Mouse (Mus musculus) neutrophil, adult 5-6 weeks (primary cell): Measurements from ENCODE around the gene Peli2. TPM values are rescaled to one million over a fixed set of nuclear protein-coding genes. Genes with fewer than 3 reads are reported as not detected.

Source experiments
- ATAC-seq: fragments of 151-379, 151-347 bp; 2 replicates; pipeline ENCODE4 v1.8.0; 2017; ENCODE audit warnings: mild to moderate bottlenecking, moderate TSS enrichment; ENCODE audit not compliant: insufficient number of reproducible peaks, poor library complexity, low FRiP score, severe bottlenecking; ENCODE audit errors: extremely low read depth
- total RNA-seq: library from RNA; stranded (forward); fragments of 200-1000 nt; gene quantifications from 2 replicates; pipeline ENCODE4 v1.2.3, GENCODE M21; 2017

Gene Peli2
- total RNA-seq: 7.0 TPM in 2 replicates

DNA sequence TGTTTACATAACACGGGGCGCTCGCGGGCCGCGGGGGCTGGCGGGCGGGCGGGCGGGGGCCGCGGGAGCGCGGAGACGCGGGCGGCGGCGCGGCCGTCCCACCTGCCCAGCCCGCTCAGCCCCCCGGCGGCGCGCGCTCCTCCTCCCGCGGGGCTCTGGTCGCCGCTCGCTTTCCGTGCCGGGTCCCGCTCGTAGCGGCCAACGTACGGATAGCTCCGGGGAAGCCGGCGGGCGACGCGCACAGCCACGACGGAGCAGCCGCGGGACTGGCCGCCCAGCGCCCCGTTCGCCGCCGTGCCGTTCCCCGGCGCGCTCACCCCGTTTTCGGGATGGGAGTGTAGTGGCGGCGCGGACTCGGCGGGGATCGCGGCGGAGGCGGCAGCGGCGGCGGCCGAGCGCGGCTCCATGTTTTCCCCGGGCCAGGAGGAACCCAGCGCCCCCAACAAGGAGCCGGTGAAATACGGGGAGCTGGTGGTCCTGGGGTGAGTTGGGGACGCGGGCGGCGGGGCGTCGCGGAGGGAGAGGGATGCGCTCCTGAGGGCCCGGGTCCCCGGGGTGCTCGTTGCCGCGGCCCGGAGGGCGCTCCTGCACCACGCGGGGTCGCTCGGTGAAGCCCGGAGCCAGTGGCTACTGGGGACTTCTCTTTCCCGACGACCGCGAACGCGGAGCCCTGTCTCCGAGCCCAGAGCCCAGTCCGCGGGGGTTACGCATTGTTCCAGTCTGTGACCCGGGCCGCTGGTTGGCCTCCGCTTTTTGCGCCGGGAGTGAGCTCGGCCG is at the start of gene Peli2:
TSS of gene Peli2 (plus strand) at position 72 of the 777 bp plus-strand sequence.
- ATAC-seq: no peak; the same call in 1 of the 2 replicates

DNA sequence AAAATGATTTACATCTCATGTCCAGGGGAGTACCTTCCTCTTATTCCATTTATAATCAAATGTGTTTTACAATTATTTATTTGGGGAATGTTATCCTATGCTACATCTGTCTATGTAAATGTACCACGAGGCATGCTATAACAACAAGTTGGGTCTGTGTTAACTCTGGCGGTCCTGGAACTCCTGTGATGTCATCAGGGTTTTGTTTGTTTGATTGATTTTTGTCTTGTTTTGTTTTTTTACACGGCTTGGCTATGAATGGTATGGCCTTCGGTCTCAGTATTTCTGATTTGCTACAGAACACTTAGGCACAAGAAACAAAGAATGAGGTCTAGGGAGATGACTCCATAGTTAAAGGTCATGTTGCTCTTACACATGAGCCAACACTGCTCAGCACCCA is 48.5 kb upstream of the Peli2 start:
- ATAC-seq: no peak

DNA sequence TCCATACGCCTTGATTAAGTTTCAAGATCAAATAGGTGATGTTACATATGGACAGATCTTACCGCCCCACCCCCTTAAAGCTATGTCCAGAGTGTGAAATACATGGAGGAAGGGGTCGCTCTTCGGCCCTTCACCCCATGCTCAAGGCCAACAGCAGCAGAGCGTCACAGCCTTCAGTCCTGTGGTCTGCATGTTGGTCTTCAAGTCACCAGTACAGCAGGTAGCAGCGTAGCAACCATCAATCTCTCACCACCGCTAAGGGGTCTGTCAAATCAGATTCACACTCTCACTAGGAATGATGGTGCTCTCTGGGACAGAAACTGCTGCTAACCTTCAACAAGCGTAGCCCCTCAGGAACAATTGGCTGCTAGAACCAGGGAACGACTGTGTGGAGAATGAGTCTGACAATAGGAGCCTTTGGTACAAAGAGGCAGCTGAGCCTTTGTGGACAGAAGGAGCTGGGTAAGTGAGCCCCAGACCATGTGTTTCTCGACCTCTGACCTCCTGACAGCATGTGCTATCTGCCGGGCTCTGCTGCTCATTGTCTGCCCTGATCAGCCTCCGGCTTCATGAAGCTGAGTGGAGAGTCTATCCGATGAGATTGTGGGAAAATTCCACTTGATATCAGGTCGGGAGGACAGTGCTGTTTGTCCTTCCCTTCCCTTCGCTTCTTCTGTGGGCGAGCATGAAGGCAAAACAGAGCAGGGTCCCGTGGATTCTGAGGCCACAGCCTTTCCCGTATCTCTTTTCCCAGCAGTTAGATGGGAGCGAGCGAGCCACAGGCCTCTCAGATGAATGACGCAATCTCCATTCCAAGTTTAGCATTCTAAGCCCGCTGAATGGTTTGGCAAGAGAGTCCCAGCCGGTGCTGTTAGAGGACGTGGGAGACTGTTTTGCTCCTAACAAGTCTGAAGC is 47.1 kb upstream of the Peli2 start:
- ATAC-seq: no peak

DNA sequence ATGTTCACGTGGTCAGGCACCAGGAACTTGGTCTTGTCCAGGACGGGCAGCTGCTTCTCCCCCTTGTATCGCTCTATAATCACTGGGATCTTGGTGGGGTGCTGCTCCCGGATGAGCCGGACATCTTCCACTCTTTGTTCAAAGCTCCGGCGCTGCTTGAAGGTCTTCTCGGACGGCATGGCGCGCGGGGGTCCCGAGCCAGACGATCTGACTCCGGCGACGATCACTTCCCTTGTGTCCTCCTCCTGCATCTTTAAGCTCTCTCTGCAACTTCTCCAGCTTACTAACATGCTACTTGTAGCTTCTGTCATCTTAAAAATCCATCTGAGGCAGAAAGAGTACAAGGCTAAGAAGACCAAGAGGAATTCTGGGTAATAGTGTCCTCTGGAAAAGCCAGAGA is 41.0 kb upstream of the Peli2 start:
- 0 out of 2 replicates have a peak, but pooled peaks have one; percentile 39 for ATAC-seq

DNA sequence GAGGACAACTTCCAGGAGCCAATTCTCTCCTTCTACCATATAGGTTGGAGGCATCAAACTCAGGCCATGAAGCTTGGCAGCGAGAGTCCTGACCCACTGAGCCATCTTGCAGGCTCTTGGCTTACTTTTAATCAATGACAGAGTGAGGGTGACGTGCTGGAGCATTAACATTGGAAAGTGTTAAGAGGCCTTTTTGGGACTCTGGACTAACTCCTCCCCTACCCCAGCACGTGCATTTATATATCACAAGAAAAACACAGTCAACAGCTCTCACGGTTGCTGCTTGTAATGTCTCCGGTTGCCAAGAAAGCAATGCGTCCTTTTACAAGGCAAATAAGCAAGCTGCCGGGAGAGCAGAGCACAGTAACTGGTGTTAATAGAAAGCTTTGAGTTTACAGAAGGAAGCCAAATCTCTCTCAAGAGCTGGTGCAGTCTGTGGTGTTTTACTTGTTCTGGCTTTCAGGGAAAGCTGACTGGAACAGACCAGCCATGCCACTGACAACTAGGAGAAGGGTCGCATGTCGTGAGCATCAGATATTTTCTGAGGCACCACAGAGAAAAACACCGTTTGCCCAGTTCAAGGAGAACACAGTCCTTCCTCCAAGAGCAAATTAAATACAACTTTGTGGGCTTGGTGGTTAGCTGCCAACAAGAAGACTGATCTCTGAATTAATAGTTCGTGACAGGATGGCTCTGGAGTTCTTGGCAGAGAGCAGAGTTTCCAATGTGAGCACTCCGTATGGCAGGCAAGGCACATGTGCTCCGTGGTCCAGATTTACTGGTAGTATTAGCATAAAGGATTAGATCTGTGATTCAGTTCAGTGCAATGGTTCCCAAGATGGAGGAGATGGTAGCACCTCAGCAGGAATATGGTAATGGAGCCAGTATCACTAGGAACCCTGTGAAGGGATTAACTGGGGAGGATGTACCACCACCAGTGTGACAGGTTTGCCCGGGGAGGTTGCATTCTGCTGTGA is 36.5 kb upstream of the Peli2 start:
- no peak for ATAC-seq

DNA sequence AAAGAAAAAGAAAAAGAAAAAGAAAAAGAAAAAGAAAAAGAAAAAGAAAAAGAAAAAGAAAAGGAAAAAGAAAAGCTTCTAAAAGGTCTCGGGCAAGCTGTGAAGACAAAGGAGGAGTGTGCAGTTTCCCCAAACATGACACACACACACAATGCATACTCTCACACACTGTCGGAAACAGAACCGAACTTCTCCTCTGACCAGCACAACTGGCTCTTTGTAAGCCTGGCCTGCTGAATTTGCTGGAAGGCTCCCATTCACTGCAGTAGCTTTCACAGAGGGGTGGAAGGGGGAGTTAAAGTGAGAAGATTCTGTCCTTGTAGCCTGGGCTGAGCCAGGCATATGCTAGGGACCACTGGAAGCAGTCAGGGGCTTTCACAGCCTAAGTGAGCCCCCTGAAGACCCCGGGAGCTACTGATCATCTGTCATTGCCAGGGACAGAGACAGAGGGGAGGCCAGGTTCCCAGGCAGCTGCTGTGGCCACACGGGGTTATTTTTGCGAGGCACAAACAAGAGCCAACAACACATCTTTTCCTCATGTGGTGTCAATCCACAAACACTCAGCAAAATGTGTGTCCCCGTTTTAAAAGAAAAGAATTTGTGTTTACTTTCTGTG is 33.8 kb upstream of the Peli2 start:
- ATAC-seq: no peak

DNA sequence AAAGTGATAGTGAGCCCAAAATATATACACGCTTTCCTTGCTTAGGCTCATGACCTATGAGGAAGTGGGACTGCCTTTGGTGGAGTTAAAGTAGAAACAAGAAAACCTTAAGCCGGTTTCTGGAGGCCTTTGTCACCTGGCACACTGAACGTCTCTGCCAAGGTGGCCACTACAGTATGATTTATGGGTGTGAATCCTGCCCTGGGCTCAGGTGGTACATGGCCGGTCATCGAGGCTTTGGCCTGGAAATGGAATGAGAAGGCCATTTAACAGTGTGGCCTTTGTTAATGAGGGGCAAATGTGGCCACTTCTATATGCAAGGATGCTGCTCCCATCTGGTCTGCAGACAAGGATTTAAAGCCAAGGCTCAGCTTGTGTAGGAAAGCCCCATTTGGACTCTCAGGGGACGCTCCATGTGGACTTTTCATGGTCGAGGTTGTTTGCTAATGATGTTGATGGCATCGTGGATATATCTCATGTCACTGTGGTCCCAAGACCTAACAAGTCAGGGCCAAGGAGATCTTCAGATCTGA is 33.3 kb upstream of the Peli2 start:
- ATAC-seq: no peak

DNA sequence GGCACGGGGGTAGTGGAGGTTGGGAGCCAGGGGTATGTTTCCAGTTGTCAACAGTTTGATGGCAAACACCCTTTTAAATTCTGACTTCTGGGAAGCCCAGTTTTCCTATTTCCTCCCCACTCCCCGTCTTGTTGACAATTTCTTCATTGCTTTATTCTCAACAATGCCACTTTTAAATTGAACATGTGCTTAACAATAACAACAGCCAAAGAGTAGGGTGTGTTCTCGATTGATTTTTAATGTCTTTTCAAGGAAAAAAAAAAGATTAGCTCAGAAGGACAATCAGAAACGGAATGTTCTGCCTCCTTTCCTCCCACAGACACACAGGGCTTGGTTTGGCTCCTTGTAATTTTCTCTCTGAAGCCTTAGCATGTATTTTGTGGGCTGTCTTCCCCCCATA is 30.2 kb upstream of the Peli2 start:
- ATAC-seq: no peak

DNA sequence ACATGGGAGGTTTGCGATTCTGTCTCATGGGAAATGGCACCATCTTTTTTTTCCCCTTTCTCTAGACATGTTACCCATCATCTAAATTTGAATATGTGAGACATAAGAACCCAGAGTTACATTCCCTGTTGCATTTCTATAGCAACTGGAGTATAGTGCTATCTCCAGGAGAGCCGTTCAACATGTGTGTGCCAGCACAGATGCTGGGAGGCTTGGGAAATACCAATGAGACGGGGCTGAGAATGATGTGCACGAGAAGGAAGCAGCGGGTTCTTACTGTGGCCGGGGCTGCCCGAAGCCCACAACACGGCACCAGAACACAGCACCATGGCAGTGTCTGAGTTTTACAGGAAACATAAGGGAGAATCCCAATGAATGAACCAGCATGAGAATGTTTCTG is 29.5 kb upstream of the Peli2 start:
- ATAC-seq: no peak

DNA sequence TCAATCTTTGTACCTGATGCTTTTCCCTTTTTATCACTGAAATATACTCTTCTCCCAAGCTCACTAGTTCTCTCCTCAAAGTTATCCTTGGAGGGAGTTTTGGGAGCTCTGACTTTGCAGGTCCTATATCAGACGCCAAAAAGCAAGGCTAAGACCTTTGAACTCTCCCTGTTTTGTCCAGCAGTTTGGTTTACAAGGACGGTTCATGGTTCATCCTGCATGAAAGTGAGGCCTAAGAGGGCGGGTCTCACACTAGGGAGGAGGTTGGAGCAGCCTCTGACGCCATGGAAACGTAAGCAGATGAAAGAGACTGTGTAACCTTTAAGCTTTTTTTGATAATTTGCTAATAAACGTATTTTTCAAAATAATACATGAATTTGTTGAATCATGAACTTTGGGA is 22.4 kb upstream of the Peli2 start:
- no peak for ATAC-seq

DNA sequence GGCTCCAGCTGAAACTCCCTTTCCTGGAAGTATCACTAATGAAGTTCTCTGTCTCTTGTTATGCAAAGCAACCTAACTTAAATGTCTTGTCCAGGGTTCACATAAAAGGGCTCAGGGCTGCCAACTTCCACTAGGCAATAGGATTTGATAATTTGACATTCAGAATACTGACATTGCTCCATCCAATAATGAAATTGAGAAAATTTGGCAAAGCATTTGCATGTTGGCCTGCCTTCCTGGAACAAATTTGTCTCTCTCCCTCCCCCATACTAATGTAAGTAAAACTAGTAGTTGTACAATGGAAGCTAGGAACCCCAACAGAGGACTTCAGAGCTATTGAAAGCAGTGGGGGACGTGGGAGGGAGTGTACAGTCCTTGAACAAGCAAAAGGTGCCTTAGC is 21.3 kb upstream of the Peli2 start:
- no peak for ATAC-seq

DNA sequence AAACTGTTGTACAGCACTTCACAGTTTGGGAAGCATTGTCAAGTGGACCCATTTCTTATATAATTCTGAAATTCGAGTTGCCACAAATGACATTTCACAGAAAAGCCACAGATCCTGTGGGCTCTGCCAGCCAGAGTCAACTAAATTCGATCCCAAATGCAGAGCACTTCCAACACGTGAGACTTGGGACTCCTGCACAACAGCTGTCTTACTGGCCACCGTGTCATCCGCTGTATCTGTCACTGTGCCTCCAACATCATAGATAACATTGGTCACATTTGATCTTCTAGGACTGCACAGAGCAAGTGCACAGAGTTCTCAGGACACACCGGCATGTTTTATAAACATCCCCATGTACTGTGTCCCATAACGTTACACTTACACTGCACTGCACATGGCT is 14.2 kb upstream of the Peli2 start:
- no peak for ATAC-seq

DNA sequence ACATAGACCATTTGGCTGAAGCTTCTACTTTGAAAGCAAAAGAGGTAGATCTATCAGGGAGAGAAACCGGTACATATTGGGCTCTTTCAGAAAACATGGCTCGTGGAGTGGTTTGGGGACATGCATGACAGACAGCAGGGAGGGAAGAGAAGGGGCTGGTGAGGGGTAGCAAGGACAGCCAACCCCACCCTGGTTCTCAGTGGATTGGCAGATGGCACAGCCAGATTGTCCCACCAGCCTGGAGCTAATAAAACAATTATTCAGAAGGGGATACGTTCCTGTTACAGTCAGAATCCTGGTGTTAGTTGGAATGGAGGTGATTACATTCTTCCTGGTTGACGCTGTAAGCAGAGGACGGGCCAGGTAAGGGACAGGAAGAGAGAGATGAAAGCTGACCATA is 2.6 kb upstream of the Peli2 start:
- no peak for ATAC-seq

DNA sequence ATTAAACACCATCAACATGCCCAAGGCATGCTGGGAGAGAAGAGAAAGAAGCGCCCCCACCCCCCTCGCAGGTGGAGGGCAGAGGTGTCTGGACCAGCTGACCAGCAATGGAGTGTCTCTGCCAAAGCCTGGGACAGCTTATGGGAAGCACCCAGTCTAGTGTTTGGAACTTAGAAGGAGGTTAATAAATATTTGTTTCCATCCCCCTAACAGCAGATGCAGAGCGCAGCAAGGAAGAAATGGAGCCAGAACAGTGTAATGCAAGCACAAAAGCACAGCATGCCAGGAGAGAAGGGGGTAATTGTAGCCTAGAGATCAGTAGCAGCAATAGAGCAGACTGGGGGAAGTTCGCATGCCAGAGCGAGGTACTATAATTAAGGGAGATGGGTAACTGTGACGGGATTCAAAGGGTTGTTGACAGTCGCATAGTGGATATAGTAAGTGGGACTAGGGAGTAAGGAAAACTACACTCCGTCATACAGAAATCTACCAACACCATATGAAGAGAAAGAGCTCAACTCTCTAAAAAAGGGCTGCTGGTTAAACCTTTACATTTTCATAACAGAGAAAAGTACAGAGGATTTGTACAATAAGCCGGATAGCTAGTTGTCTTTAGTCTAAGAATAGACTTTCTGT is 1.5 kb upstream of the Peli2 start:
- no peak for ATAC-seq

DNA sequence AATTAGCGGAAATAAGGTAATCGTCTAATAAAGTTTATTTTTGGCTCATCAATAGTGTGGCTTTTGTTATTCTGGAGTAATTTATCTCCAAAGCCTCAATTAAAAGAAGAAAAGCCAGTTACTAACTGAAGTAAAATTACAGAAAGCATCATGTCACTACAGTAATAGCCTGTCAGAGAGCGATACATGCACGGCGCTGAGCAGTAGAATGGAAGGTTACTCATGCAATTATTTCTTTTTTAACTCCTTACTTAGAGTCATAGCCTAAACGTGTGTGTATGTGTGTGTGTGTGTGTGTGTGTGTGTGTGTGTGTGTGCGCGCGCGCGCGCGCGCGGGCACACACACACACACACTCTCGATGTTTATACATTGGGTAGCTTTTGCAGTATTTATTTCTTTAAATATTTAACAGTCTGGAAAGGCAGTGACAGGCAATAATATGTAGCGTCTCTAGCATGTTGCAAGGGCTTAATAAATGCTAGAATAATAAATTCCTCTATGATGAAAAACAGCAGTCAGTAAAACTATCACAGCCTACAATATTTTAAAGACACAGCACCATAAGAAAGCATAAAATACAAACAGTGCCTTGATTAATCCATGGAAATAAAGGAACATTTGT is 864 bp upstream of the Peli2 start:
- ATAC-seq: no peak

DNA sequence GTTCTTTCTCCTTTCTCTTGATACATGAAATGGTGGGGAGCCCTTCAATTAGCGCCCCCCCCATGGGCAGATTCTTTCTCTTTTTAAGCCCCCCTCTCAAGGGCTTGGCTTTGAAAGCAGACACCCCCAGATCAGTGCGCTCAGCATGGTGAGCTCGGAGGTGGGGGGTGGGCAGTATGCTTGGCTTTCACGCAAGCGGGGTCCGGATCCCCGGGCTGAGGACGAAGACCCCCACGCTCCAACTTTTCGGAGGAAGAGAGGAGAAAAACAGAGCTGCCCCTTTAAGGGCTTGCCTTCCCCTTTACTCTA is 226 bp upstream of the Peli2 start:
- ATAC-seq: no peak

DNA sequence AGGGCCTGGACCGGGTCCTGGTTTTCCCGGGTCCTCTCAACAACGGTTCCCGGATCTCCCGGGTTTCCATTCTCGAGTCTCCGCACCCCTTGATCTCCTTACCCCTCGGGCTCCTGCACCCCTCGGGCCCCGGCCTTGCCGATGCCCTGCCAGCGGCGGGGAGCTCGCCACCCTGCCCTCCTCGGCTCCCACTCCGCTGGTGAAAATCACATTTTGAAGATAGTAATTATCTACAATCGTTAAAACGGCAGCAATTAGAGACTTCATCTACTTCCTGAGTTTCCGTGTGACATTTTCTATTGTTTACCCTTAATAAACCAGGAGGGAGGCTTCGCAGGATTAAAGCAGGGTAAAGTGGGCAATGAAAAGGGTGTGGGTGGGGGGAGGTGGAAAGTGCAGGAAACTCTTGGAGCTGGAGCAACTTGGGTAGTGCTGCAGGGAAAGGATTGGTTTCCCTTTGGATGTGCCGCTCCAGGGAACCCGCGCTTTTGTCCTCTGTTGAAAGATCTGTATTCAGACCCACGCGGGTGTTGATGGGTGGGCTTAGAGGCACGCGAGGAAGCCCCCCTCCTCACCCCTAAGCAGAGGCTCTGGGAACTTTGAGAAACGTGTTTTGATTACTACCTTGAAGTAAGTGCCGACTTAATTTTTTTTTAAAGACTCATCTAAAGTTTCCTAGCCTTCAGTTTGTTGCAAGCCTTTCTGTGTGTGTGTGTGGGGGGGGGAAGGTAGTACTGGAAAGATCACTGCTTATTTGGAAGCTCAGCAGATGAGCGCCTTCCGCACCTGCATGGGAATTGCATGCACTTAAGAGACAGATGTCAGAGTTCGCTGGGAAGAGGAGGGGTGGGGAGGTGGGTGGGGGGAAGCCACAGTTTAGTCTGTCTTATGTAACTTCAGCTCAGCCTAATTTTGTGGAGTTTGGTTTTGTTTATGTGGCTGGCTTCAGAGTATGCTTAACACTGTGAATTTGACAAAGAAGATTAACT is 1.2 kb downstream of the Peli2 start:
- no peak for ATAC-seq
